Mouse (Mus musculus): Measurements from ENCODE around the gene Psme3. TPM values are rescaled to one million over a fixed set of nuclear protein-coding genes. Genes with fewer than 3 reads are reported as not detected.
A peak's percentile ranks its signal among the peaks of the same experiment; 100 is the strongest.

Gene Psme3
- total RNA-seq (2021): 10 to 100 TPM; 54.1 to 57.8 TPM
- long read RNA-seq, experiment 1, transcript Psme3-201 (11 exons, 2,664 nt): major isoform, 21 of 30 reads
- long read RNA-seq, experiment 1, partial matches to known transcripts: 3 of 30 reads
- long read RNA-seq, experiment 1, other reads (novel, unspliced or antisense): 6 of 30 reads
- long read RNA-seq, experiment 2, transcript Psme3-201 (11 exons, 2,664 nt): major isoform, 12 of 21 reads
- long read RNA-seq, experiment 2, partial matches to known transcripts: 5 of 21 reads
- long read RNA-seq, experiment 2, other reads (novel, unspliced or antisense): 4 of 21 reads

GRCm38 (mm10) chr11:101315665-101316500 lies at the start of gene Psme3:
Gene Psme3, plus strand, starts transcription at chr11:101316213.
- intact Hi-C loops (cut with DNase I): no loop called here
- peak; percentile 86 to 94 for DNase-seq

- no peak for DNase-seq
- intact Hi-C loops (cut with DNase I): no loop called here
Measured at GRCm38 (mm10) chr11:101269577-101270116, 46.4 kb upstream of the Psme3 start.

DNA sequence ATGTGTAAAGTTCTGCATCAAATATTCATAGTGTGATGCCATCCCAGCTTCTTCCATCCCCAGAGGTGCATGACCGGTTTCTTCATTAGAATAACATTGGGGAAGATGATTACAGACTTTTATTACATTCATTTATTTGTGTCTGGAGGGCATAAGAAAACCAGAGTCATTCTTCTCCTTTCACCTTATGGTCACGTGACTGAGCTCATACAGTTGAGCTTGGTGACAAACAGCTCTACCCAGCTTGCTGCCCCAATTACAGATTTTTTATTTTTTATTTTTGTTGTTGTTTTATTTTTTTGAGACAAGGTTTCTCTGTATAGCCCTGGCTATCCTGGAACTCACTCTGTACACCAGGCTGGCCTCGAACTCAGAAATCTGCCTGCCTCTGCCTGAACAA lies 43.6 kb upstream of the Psme3 start:
- no peak for DNase-seq
- intact Hi-C loops (cut with DNase I): no loop called here

- no peak for DNase-seq
- intact Hi-C loops (cut with DNase I): no loop called here
Measured at GRCm38 (mm10) chr11:101275309-101275708, 40.7 kb upstream of the Psme3 start.

DNA sequence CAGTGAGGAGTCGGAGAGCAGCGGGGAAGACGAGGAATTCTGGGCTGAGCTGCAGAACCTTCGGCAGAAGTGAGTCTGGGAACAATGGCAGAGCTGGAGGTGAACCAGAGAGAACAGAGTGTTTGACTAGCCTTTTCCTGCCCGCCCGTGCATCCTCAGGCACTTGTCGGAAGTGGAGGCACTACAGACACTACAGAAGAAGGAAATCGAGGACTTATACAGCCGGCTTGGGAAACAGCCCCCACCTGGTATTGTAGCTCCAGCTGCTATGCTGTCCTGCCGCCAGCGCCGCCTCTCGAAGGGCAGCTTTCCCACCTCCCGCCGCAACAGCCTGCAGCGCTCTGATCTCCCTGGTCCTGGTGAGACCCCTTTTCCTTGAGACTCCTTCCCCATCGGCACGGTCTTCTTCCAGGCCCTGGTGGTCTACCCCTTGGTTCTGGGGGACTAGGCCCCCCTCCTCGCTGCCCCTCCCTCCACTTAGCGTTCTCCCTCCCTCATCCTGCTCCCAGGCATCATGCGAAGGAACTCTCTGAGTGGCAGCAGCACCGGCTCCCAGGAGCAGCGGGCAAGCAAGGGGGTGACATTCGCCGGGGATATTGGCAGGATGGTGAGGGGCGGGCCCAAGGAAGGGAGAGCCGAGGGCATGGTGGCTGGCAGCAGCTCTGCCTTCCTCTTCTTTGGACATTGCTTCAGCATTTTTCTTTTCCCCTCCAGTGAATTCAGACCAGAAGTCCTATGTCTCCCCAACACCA lies 39.5 kb upstream of the Psme3 start:
- DNase-seq: no peak
- intact Hi-C loops (cut with DNase I): no loop called here

GRCm38 (mm10) chr11:101277381-101278222 lies 38.4 kb upstream of the Psme3 start:
- intact Hi-C loops (cut with DNase I): no loop called here
- no peak for DNase-seq

GRCm38 (mm10) chr11:101278223-101279192 lies 37.5 kb upstream of the Psme3 start, which contains the start of the genes Cntd1 and Coa3:
Gene Cntd1, plus strand, starts transcription at chr11:101279012.
Gene Coa3, minus strand, starts transcription at chr11:101279114.
- intact Hi-C loops (cut with DNase I): no loop called here
- DNase-seq: peak; percentile 67 to 75

DNA sequence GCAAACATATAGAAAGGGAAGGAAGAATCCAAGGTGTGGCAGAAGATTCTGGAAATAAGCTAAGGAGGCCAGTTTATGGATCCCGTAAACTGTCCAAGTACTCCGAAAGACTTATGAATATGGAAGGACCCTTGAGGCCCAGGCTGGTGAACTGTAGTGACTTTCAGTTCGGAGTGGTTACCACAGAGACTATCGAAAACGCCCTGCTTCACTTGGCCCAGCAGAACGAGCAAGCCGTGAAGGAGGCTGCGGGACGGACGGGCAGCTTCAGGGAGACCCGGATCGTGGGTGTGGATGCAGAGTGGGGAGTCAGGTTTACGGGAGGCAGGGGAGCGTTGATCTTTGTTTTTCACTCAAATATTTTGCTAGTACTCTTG lies 36.8 kb upstream of the Psme3 start:
- no peak for DNase-seq
- intact Hi-C loops (cut with DNase I): no loop called here

DNA sequence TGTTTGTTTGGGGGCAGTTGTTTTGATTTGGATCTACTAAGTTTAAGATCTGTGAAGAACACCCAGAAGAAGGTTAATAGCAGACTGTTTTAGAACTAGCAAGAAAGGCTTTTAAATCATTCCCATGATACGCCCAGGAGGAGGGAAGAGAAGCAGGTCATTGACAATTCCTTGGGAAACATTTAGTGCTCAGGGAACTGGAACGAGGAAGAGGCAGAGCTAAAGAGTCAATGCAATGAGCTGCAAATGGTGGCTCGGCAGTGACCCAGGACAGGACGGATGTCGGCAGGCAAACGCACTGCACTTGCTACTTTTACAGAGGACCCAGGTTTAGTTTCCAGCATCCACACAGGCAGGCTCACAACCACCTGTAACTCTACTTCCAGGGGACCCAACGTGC lies 35.2 kb upstream of the Psme3 start:
- DNase-seq: no peak
- intact Hi-C loops (cut with DNase I): no loop called here

- no peak for DNase-seq
- intact Hi-C loops (cut with DNase I): no loop called here
Measured at GRCm38 (mm10) chr11:101282896-101283295, 33.1 kb upstream of the Psme3 start.

DNA sequence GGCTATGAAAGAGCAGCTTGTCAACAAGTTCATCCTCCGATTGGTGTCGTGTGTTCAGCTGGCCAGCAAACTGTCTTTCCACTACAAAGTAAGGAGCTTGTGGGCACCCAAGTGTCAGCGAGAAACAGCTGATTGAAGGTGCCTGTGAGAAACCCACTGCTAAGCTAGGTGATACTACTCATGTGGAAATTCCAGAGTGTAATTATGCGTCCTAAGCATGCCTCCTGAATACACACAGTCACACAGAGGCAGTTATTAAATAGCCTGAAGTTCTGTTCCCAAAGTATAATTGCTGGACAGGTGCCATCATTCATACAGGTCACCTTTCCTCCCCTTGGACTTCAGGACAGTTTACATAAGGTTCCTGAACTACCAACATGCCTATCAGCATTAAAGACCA lies 32.2 kb upstream of the Psme3 start:
- intact Hi-C loops (cut with DNase I): no loop called here
- no peak for DNase-seq

GRCm38 (mm10) chr11:101287306-101287705 lies 28.7 kb upstream of the Psme3 start:
- no peak for DNase-seq
- intact Hi-C loops (cut with DNase I): no loop called here

- intact Hi-C loops (cut with DNase I): no loop called here
- no peak for DNase-seq
Measured at GRCm38 (mm10) chr11:101291231-101291630, 24.8 kb upstream of the Psme3 start.

- DNase-seq: no peak
- intact Hi-C loops (cut with DNase I): no loop called here
Measured at GRCm38 (mm10) chr11:101295191-101295590, 20.8 kb upstream of the Psme3 start.

- DNase-seq: no peak
- intact Hi-C loops (cut with DNase I): no loop called here
Measured at GRCm38 (mm10) chr11:101300881-101301280, 15.1 kb upstream of the Psme3 start.

DNA sequence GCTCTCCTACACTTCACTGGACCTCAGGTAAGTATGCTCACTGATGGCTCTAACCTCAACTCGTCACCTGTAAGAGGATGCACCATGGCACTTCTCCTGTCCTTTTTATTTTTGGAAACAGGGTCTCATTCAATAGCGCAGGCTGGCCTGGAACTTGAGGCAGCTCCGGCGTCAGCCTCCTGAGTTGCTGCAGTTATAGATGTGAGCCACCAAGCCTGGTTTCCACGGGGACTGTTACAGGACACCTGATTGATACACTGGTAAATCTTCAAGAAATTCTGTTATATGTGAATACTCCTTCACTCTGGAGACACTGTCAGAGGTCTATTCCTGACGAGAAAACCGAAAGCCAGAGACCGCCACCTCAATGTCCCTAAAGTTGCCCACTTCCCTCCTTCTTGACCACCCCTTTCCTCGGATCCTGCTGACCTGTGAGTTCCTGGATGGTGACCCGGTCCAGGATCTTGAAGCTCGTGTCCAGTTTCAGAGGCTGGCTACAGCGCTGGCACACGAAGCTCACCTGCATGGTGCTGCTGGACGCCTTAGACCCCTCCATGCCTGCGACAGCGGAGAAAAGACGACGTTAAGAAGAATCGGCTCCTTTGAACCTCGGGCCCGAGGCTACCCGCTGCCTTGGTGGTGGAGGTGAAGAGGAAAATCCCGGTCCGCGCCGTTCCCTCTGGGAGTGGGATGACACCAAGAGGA lies 14.6 kb upstream of the Psme3 start:
- peak in 1 of 2 experiments; percentile 18 for DNase-seq
- intact Hi-C loops (cut with DNase I): loop anchor here (2.0 kb wide), 1 partner anchor 87 kb away; no protein-coding TSS in a partner anchor

DNA sequence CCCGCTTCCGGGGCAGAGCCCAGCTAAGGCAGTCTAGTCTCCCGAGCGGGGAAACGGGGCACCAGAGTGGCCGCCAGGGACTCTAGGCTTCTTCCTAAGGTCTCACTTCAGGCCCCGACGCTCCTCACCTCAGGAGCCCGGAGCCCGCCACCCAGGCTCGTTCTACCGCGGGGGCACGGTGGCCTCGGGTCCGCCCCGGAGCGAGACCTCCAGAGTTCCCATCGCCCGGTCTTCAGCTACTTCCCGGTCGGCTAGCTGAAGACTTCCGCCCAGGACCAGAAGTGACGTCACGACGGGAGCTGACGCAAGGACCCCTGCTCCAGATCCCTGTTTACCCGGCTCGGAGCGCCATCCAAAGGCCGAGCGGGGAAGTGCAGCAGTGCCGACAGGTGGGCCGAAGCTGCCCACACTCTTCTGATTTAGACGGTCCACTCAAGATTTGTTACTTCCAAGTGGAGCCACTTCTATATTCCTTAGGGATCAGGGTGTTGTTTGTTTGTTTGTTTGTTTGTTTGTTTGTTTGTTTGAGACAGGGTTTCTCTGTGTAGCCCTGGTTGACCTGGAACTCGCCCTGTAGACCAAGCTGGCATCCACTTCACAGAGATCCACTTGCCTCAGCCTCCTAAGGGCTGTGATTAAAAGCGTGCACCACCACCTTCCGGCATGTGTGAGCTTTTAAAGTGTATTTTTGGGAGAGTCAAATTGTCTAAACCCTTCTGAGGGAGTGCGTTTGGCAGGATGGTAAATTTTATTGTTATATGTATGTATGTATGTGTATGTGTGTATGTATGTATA lies 13.8 kb upstream of the Psme3 start, which contains the start of gene Becn1:
Gene Becn1, minus strand, starts transcription at position 283 of the 795 bp plus-strand sequence.
- intact Hi-C loops (cut with DNase I): loop anchor here (2.0 kb wide), 1 partner anchor 87 kb away; no protein-coding TSS in a partner anchor
- peak; percentile 93 to 94 for DNase-seq
